Mouse (Mus musculus) G1E-ER4 (cell line): Measurements from ENCODE around the gene Pgm3. TPM values are rescaled to one million over a fixed set of nuclear protein-coding genes. Genes with fewer than 3 reads are reported as not detected.

Experiments used
- GATA1 ChIP-seq: IDR thresholded peaks from one replicate; pipeline ENCODE4 v1.8.0; 2012; ENCODE audit warnings: low read length, inconsistent platforms
- polyA plus RNA-seq: library from polyadenylated mRNA; stranded (reverse); fragments of >175 nt; gene quantifications from 2 replicates; pipeline ENCODE4 v1.2.3, GENCODE M21; 2012

Pgm3 gene
- polyA plus RNA-seq, 1 experiment, result 1.3 TPM

- no peak for TF ChIP-seq GATA1
These were observed 64.2 kb downstream of the Pgm3 start for GRCm38 (mm10) chr9:86507437-86507836.

Other genes with a start within 250 kb of the Pgm3 start
- 2.8 and 3.9 TPM in 2 replicates for gene Ube2cbp, start 106.9 kb downstream of the Pgm3 start, polyA plus RNA-seq
- gene Dop1a, start 104.7 kb downstream of the Pgm3 start, polyA plus RNA-seq, result 2.8 and 3.9 TPM in 2 replicates
- gene Rwdd2a, start 149 bp upstream of the Pgm3 start, polyA plus RNA-seq, result 0.08 and 0.11 TPM in 2 replicates
- gene Me1, start 124.1 kb upstream of the Pgm3 start, polyA plus RNA-seq, result 16.3 and 22.6 TPM in 2 replicates
- not detected in 2 replicates for gene Prss35, start 171.8 kb upstream of the Pgm3 start, polyA plus RNA-seq